Mouse (Mus musculus): ENCODE data around the gene Krtap4-8. TPM values are rescaled to one million over a fixed set of nuclear protein-coding genes. Genes with fewer than 3 reads are reported as not detected.

The Krtap4-8 gene
- not detected for total RNA-seq (2023)

GRCm38 (mm10) chr11:99780604-99781003 is at the start of gene Krtap4-8:
TSS of gene Krtap4-8 (minus strand) at chr11:99780704.

GRCm38 (mm10) chr11:99815566-99815965 is 35.1 kb upstream of the Krtap4-8 start, which contains the start of gene Gm11564:
TSS of gene Gm11564 (minus strand) at chr11:99815666.

GRCm38 (mm10) chr11:99809792-99810191 is 29.3 kb upstream of the Krtap4-8 start, which contains the start of gene Krtap4-13:
TSS of gene Krtap4-13 (minus strand) at chr11:99809892.

GRCm38 (mm10) chr11:99804346-99804745 is 23.8 kb upstream of the Krtap4-8 start, which contains the start of gene Gm11554:
TSS of gene Gm11554 (minus strand) at chr11:99804446.

GRCm38 (mm10) chr11:99798832-99799231 is 18.3 kb upstream of the Krtap4-8 start, which contains the start of gene Gm11569:
TSS of gene Gm11569 (minus strand) at chr11:99798932.

GRCm38 (mm10) chr11:99793367-99793766 is 12.9 kb upstream of the Krtap4-8 start, which contains the start of gene Gm11596:
TSS of gene Gm11596 (minus strand) at chr11:99793467.

GRCm38 (mm10) chr11:99784900-99785299 is 4.4 kb upstream of the Krtap4-8 start, which contains the start of gene Krtap4-9:
TSS of gene Krtap4-9 (plus strand) at chr11:99785200.

GRCm38 (mm10) chr11:99772813-99773212 is 7.7 kb downstream of the Krtap4-8 start, which contains the start of gene Gm11595:
TSS of gene Gm11595 (minus strand) at chr11:99772913.

GRCm38 (mm10) chr11:99734190-99734589 is 46.3 kb downstream of the Krtap4-8 start, which contains the start of gene Gm14180:
TSS of gene Gm14180 (minus strand) at chr11:99734290.

Other genes with a start within 250 kb of the Krtap4-8 start
- not detected for gene Krt40, start 237.5 kb downstream of the Krtap4-8 start, total RNA-seq (2023)
- not detected for gene Krtap3-3, start 229.8 kb downstream of the Krtap4-8 start, total RNA-seq (2023)
- not detected for gene Krtap3-2, start 223.9 kb downstream of the Krtap4-8 start, total RNA-seq (2023)
- not detected for gene Gm11939, start 221.2 kb downstream of the Krtap4-8 start, total RNA-seq (2023)
- not detected for gene Krtap3-1, start 214.1 kb downstream of the Krtap4-8 start, total RNA-seq (2023)
- gene Krtap1-5, start 199.7 kb downstream of the Krtap4-8 start, total RNA-seq (2023): not detected
- gene Krtap1-4, start 197.1 kb downstream of the Krtap4-8 start, total RNA-seq (2023): not detected
- not detected for gene Krtap1-3, start 189.4 kb downstream of the Krtap4-8 start, total RNA-seq (2023)
- gene Krtap9-3, start 182.6 kb downstream of the Krtap4-8 start, total RNA-seq (2023): not detected
- not detected for gene Gm11938, start 177.4 kb downstream of the Krtap4-8 start, total RNA-seq (2023)
- gene Gm11937, start 170.5 kb downstream of the Krtap4-8 start, total RNA-seq (2023): not detected
- gene Krtap2-4, start 165.9 kb downstream of the Krtap4-8 start, total RNA-seq (2023): not detected
- gene Gm11562, start 160.3 kb downstream of the Krtap4-8 start, total RNA-seq (2023): not detected
- not detected for gene Krtap4-1, start 152.5 kb downstream of the Krtap4-8 start, total RNA-seq (2023)
- gene Krtap4-2, start 145.6 kb downstream of the Krtap4-8 start, total RNA-seq (2023): not detected
- gene Krtap4-7, start 136.6 kb downstream of the Krtap4-8 start, total RNA-seq (2023): not detected
- gene Gm11555, start 130.5 kb downstream of the Krtap4-8 start, total RNA-seq (2023): not detected
- not detected for gene Gm11563, start 121.7 kb downstream of the Krtap4-8 start, total RNA-seq (2023)
- gene Krtap4-6, start 114.7 kb downstream of the Krtap4-8 start, total RNA-seq (2023): not detected
- gene Gm14190, start 90.0 kb downstream of the Krtap4-8 start, total RNA-seq (2023): not detected
- not detected for gene Gm14180, start 46.4 kb downstream of the Krtap4-8 start, total RNA-seq (2023)
- not detected for gene Gm11595, start 7.8 kb downstream of the Krtap4-8 start, total RNA-seq (2023)
- gene Krtap4-9, start 4.5 kb upstream of the Krtap4-8 start, total RNA-seq (2023): not detected
- not detected for gene Gm11596, start 12.8 kb upstream of the Krtap4-8 start, total RNA-seq (2023)
- not detected for gene Gm11569, start 18.2 kb upstream of the Krtap4-8 start, total RNA-seq (2023)
- not detected for gene Gm11554, start 23.7 kb upstream of the Krtap4-8 start, total RNA-seq (2023)
- gene Krtap4-13, start 29.2 kb upstream of the Krtap4-8 start, total RNA-seq (2023): not detected
- not detected for gene Gm11564, start 35.0 kb upstream of the Krtap4-8 start, total RNA-seq (2023)
- not detected for gene 2300003K06Rik, start 57.4 kb upstream of the Krtap4-8 start, total RNA-seq (2023)
- not detected for gene Krtap4-16, start 70.9 kb upstream of the Krtap4-8 start, total RNA-seq (2023)
- not detected for gene Gm11568, start 77.2 kb upstream of the Krtap4-8 start, total RNA-seq (2023)
- gene Gm11559, start 83.8 kb upstream of the Krtap4-8 start, total RNA-seq (2023): not detected
- gene Krtap9-1, start 92.7 kb upstream of the Krtap4-8 start, total RNA-seq (2023): not detected
- not detected for gene Gm11567, start 98.5 kb upstream of the Krtap4-8 start, total RNA-seq (2023)
- gene Krtap31-1, start 127.2 kb upstream of the Krtap4-8 start, total RNA-seq (2023): not detected
- not detected for gene Gm11565, start 134.0 kb upstream of the Krtap4-8 start, total RNA-seq (2023)
- gene Krtap31-2, start 155.6 kb upstream of the Krtap4-8 start, total RNA-seq (2023): not detected
- not detected for gene Krtap9-5, start 167.8 kb upstream of the Krtap4-8 start, total RNA-seq (2023)
- not detected for gene Krtap29-1, start 198.3 kb upstream of the Krtap4-8 start, total RNA-seq (2023)
- gene Krtap16-1, start 205.9 kb upstream of the Krtap4-8 start, total RNA-seq (2023): not detected
- not detected for gene Krtap17-1, start 213.3 kb upstream of the Krtap4-8 start, total RNA-seq (2023)
- not detected for gene Krt33a, start 235.5 kb upstream of the Krtap4-8 start, total RNA-seq (2023)
- gene Krt33b, start 249.2 kb upstream of the Krtap4-8 start, total RNA-seq (2023): not detected

Data from CD8-positive naive resting alpha-beta T cell, adult 57 days (primary cell).